Mouse (Mus musculus) intestine, embryonic 16.5 days (tissue): ENCODE data around the gene Sgk1. TPM values are rescaled to one million over a fixed set of nuclear protein-coding genes. Genes with fewer than 3 reads are reported as not detected.

ENCODE experiments used
- ATAC-seq: fragments of 200-750 bp; cut with Nextera tagmentation; 2 replicates; pipeline ENCODE4 v1.8.0; 2017; ENCODE audit warnings: moderate TSS enrichment, moderate library complexity
- H3K27ac ChIP-seq: fragments of 300-500 bp; sonication (generic); 2 replicates; pipeline ENCODE4 v1.5.1; 2014; ENCODE audit warnings: mild to moderate bottlenecking, low read length
- H3K27me3 ChIP-seq: fragments of 300-500 bp; sonication (generic); replicated peaks from 2 replicates; pipeline ENCODE4 v1.6.1; 2014; ENCODE audit warnings: low read length, control low read depth, mixed read lengths; ENCODE audit not compliant: control insufficient read depth, insufficient read depth
- H3K36me3 ChIP-seq: fragments of 300-500 bp; sonication (generic); 2 replicates; pipeline ENCODE4 v1.6.1; 2014; ENCODE audit warnings: low read length, control low read depth; ENCODE audit not compliant: control insufficient read depth, insufficient read depth
- H3K4me1 ChIP-seq: fragments of 300-500 bp; sonication (generic); 2 replicates; pipeline ENCODE4 v1.6.1; 2014; ENCODE audit warnings: low read length, control low read depth, mixed read lengths; ENCODE audit not compliant: control insufficient read depth, insufficient read depth
- H3K4me2 ChIP-seq: fragments of 300-500 bp; sonication (generic); 2 replicates; pipeline ENCODE4 v1.6.1; 2014; ENCODE audit warnings: low read depth, low read length, control low read depth
- H3K4me3 ChIP-seq: fragments of 300-500 bp; sonication (generic); 2 replicates; pipeline ENCODE4 v1.5.1; 2014; ENCODE audit warnings: mild to moderate bottlenecking, low read length
- H3K9ac ChIP-seq: fragments of 300-500 bp; sonication (generic); 2 replicates; pipeline ENCODE4 v1.6.1; 2014; ENCODE audit warnings: low read depth, low read length
- H3K9me3 ChIP-seq: fragments of 300-500 bp; sonication (generic); 2 replicates; pipeline ENCODE4 v1.6.1; 2016; ENCODE audit warnings: low read length, control low read depth; ENCODE audit not compliant: control insufficient read depth
- WGBS: fragments of 180-500 bp; shearing (Covaris S2); extraction: QIAGEN DNeasy Blood & Tissue Kit; methylation state at CpG from one replicate; pipeline ENCODE4 v1.1.7; 2014; 5-methylcytosine and 5-hydroxymethylcytosine counted together
- polyA plus RNA-seq: library from polyadenylated mRNA; unstranded; fragments of >200 nt; fragmentation: Nextera tagmentation; extraction: Ambion mirVana; gene quantifications from 2 replicates; pipeline ENCODE4 v1.2.1, GENCODE M21; 2015

The Sgk1 gene
- polyA plus RNA-seq, 1 experiment from 2014 or later, result 35.1 TPM

- Histone ChIP-seq H3K4me1 (0 out of 2 replicates have a peak, but pooled peaks cover 5% of the 10 kb centered on the region), H3K27me3 (no peaks in the 10 kb centered on the region), H3K4me3 (no peak overlapping the region), H3K4me2 (no peak overlapping the region; the same call in 1 of the 2 replicates), H3K27ac (no peak overlapping the region), H3K9ac (peak overlapping the region; percentile 20; the same call in 1 of the 2 replicates), H3K36me3 (no peaks in the 10 kb centered on the region), H3K9me3 (no peaks in the 10 kb centered on the region)
- 18% methylated on average over 9 of the region's 9 CpGs for WGBS
- ATAC-seq, result 0 out of 2 replicates have a peak, but pooled peaks have one; percentile 31
These were observed 55.2 kb downstream of the Sgk1 start for GRCm38 (mm10) chr10:21937222-21937605.

- WGBS, result 77% methylated on average over 4 of the region's 4 CpGs
- ATAC-seq, result no peak
- Histone ChIP-seq H3K9me3 (no peaks in the 10 kb centered on the region), H3K36me3 (no peaks in the 10 kb centered on the region), H3K4me1 (0 out of 2 replicates have a peak, but pooled peaks cover 5% of the 10 kb centered on the region), H3K9ac (no peak overlapping the region), H3K4me2 (no peak overlapping the region), H3K27me3 (no peaks in the 10 kb centered on the region), H3K4me3 (no peak overlapping the region), H3K27ac (no peak overlapping the region)
These were observed 56.2 kb downstream of the Sgk1 start for GRCm38 (mm10) chr10:21938166-21938565.

DNA sequence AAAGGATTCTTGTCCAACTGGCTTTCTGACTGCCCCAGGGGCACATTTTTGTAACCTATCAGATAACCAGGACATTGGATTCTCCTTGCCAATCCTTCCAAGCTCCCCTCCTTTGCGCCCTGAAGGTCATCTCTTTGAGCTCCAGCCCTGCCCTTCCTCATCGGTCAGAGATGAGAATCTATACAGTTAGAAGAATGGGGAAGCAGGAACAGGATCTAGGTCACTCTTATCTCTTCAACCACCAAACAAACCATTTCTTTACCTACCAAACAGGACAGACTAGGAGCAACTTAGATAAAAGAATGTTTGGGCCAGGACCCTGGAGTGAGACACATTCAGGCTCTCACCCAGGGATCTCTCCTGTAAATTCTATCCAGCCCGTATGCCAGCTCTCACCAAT, 59.3 kb downstream of the Sgk1 start:
- H3K27me3 ChIP-seq, result no peaks in the 10 kb centered on the region
- no peaks in the 10 kb centered on the region for H3K36me3 ChIP-seq
- H3K4me3 ChIP-seq, result no peak overlapping the region
- 0 out of 2 replicates have a peak, but pooled peaks cover 5% of the 10 kb centered on the region for H3K4me1 ChIP-seq
- H3K27ac ChIP-seq, result no peak overlapping the region
- H3K4me2 ChIP-seq, result no peak overlapping the region
- H3K9me3 ChIP-seq, result no peaks in the 10 kb centered on the region
- WGBS, result 60% methylated on average over 3 of the region's 3 CpGs
- H3K9ac ChIP-seq, result no peak overlapping the region
- no peak for ATAC-seq

DNA sequence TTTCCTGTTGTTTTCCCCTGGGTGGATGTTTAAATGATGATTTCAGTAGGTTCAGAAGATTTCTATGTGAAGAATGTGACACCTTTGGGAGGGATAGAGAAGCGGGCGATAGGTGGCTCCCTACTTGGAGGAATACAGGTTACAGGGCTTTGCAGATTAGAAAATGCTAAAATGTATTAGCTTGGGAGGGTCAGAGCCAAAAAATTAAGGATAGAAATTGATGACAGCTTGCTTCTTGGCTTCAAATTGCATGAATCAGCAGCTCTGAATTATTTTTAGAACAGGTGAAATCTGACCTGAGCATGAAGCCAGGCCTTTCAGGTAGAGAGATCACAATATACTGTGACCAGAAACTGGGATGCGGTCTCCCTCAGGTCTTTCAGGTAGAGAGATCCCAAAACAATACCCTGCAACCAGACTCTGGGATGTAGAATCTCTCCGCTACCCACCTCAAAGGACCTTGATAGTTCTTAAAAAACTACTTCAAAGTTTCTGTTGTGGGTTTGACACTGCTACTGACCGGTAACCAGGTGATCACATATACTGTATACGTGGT, 61.2 kb downstream of the Sgk1 start:
- Histone ChIP-seq H3K36me3 (no peaks in the 10 kb centered on the region), H3K9ac (no peak overlapping the region), H3K4me3 (no peak overlapping the region), H3K27me3 (no peaks in the 10 kb centered on the region), H3K9me3 (no peaks in the 10 kb centered on the region), H3K4me1 (no peaks in the 10 kb centered on the region), H3K4me2 (no peak overlapping the region), H3K27ac (no peak overlapping the region)
- no peak for ATAC-seq
- 89% methylated on average over 6 of the region's 6 CpGs for WGBS

DNA sequence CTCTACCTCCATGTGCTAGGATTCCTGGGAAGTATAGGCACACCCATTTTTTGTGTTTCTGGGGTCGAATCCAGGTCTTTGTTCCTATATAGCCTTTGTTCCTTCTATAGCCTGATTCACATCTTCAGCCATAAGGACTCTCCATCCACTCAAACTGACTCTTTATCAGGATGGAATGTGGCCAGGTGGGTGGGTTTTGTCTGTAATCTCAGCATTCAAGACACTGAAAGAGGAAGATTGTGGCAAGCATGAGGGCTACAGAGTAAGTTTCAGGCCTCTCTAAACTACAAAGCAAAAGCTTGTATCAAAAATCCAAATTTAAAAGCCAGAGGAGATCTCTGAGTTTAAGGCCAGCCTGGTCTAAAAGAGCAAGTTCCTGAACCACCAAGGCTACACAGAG, 63.2 kb downstream of the Sgk1 start:
- no peak for ATAC-seq
- no peak overlapping the region for H3K27ac ChIP-seq
- H3K27me3 ChIP-seq, result no peaks in the 10 kb centered on the region
- H3K4me2 ChIP-seq, result no peak overlapping the region
- no peaks in the 10 kb centered on the region for H3K4me1 ChIP-seq
- no peaks in the 10 kb centered on the region for H3K9me3 ChIP-seq
- 81% methylated on average over 1 of the region's 1 CpGs for WGBS
- H3K9ac ChIP-seq, result no peak overlapping the region
- H3K36me3 ChIP-seq, result no peaks in the 10 kb centered on the region
- no peak overlapping the region for H3K4me3 ChIP-seq

- Histone ChIP-seq H3K4me3 (no peak overlapping the region), H3K4me2 (no peak overlapping the region), H3K27me3 (no peaks in the 10 kb centered on the region), H3K27ac (no peak overlapping the region), H3K9ac (no peak overlapping the region), H3K4me1 (no peaks in the 10 kb centered on the region), H3K9me3 (no peaks in the 10 kb centered on the region), H3K36me3 (no peaks in the 10 kb centered on the region)
- 46% methylated on average over 9 of the region's 9 CpGs for WGBS
- ATAC-seq, result no peak
These were observed 64.9 kb downstream of the Sgk1 start for GRCm38 (mm10) chr10:21946751-21947351.

DNA sequence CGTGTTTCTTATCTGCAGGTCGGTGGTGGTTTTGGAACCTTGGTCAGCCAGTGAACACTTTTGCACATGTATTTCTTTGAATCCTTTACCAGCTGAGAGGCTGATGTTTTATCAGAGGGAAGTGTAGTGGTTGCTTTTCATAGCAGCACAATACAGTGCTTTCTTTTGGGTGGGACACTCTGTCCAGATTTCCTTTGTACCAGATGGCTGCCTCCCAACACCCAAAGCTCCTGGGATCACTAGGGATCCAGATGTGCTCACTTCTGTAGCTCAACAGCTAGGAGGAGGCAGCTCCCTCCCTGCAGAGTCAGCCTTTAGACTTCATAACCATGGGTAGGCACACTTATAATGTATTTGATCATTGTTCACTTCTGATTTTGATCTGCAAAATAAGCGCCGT, 70.5 kb downstream of the Sgk1 start:
- WGBS, result 84% methylated on average over 4 of the region's 4 CpGs

GRCm38 (mm10) chr10:21961111-21961510, 79.1 kb downstream of the Sgk1 start:
- 0 out of 2 replicates have a peak, but pooled peaks cover 2% of the 10 kb centered on the region for H3K4me1 ChIP-seq
- no peak overlapping the region for H3K4me2 ChIP-seq
- H3K4me3 ChIP-seq, result no peak overlapping the region
- no peaks in the 10 kb centered on the region for H3K36me3 ChIP-seq
- H3K9ac ChIP-seq, result no peak overlapping the region
- no peak overlapping the region for H3K27ac ChIP-seq
- 70% methylated on average over 2 of the region's 2 CpGs for WGBS
- ATAC-seq, result no peak
- H3K27me3 ChIP-seq, result no peaks in the 10 kb centered on the region
- H3K9me3 ChIP-seq, result no peaks in the 10 kb centered on the region

More for the DNA sequence above, 70.5 kb downstream of the Sgk1 start:
- Histone ChIP-seq H3K27me3 (no peaks in the 10 kb centered on the region), H3K9ac (no peak overlapping the region), H3K4me2 (no peak overlapping the region), H3K4me3 (no peak overlapping the region), H3K9me3 (no peaks in the 10 kb centered on the region), H3K27ac (no peak overlapping the region), H3K4me1 (no peaks in the 10 kb centered on the region), H3K36me3 (no peaks in the 10 kb centered on the region)
- no peak for ATAC-seq

GRCm38 (mm10) chr10:21963005-21963404, 81.0 kb downstream of the Sgk1 start:
- Histone ChIP-seq H3K27me3 (no peaks in the 10 kb centered on the region), H3K9ac (no peak overlapping the region), H3K4me2 (no peak overlapping the region), H3K9me3 (no peaks in the 10 kb centered on the region), H3K36me3 (no peaks in the 10 kb centered on the region), H3K27ac (no peak overlapping the region), H3K4me3 (no peak overlapping the region), H3K4me1 (0 out of 2 replicates have a peak, but pooled peaks cover 2% of the 10 kb centered on the region)
- WGBS, result 39% methylated on average over 7 of the region's 7 CpGs
- ATAC-seq, result no peak
